Mouse (Mus musculus) liver, embryonic 13.5 days (tissue): Measurements from ENCODE around the gene Tmc7. TPM values are rescaled to one million over a fixed set of nuclear protein-coding genes. Genes with fewer than 3 reads are reported as not detected.
A peak's percentile ranks its signal among the peaks of the same experiment; 100 is the strongest.

ENCODE experiments used
- ATAC-seq: fragments of 200-750 bp; cut with Nextera tagmentation; 2 replicates; pipeline ENCODE4 v1.8.0; 2017; ENCODE audit warnings: low read depth, mild to moderate bottlenecking, moderate number of reproducible peaks, moderate library complexity
- DNase-seq: peaks from one replicate; pipeline ENCODE4 v3.0.0; 2022
- H3K27ac ChIP-seq: fragments of 300-500 bp; sonication (generic); 2 replicates; pipeline ENCODE4 v1.5.1; 2015; ENCODE audit warnings: moderate library complexity, mild to moderate bottlenecking, inconsistent platforms
- H3K27me3 ChIP-seq: fragments of 300-500 bp; sonication (generic); 2 replicates; pipeline ENCODE4 v1.6.1; 2015; ENCODE audit warnings: mild to moderate bottlenecking, inconsistent platforms
- H3K36me3 ChIP-seq: fragments of 300-500 bp; sonication (generic); 2 replicates; pipeline ENCODE4 v1.6.1; 2015; ENCODE audit warnings: mild to moderate bottlenecking, inconsistent platforms
- H3K4me1 ChIP-seq: fragments of 300-500 bp; sonication (generic); replicated peaks from 2 replicates; pipeline ENCODE4 v1.6.1; 2015; ENCODE audit warnings: inconsistent platforms
- H3K4me2 ChIP-seq: fragments of 300-500 bp; sonication (generic); 2 replicates; pipeline ENCODE4 v1.6.1; 2015; ENCODE audit warnings: inconsistent platforms, mild to moderate bottlenecking, moderate library complexity
- H3K4me3 ChIP-seq: fragments of 300-500 bp; sonication (generic); replicated peaks from 2 replicates; pipeline ENCODE4 v1.5.1; 2015; ENCODE audit warnings: mild to moderate bottlenecking, inconsistent platforms
- H3K9ac ChIP-seq: fragments of 300-500 bp; sonication (generic); 2 replicates; pipeline ENCODE4 v1.6.1; 2015; ENCODE audit warnings: mild to moderate bottlenecking, inconsistent platforms
- H3K9me3 ChIP-seq: fragments of 300-500 bp; sonication (generic); replicated peaks from 2 replicates; pipeline ENCODE4 v1.6.1; 2016; ENCODE audit warnings: inconsistent platforms
- WGBS: fragments of 180-500 bp; shearing (Covaris S2); methylation state at CpG from one replicate; pipeline ENCODE4 v1.1.7; 2015; ENCODE audit not compliant: insufficient replicate concordance; 5-methylcytosine and 5-hydroxymethylcytosine counted together
- polyA plus RNA-seq: library from polyadenylated mRNA; unstranded; fragments of >200 nt; fragmentation: Nextera tagmentation; extraction: Ambion mirVana; gene quantifications from 2 replicates; pipeline ENCODE4 v1.2.1, GENCODE M21; 2015

The Tmc7 gene
- polyA plus RNA-seq, 1 experiment from 2014 or later = 0.18 TPM

DNA sequence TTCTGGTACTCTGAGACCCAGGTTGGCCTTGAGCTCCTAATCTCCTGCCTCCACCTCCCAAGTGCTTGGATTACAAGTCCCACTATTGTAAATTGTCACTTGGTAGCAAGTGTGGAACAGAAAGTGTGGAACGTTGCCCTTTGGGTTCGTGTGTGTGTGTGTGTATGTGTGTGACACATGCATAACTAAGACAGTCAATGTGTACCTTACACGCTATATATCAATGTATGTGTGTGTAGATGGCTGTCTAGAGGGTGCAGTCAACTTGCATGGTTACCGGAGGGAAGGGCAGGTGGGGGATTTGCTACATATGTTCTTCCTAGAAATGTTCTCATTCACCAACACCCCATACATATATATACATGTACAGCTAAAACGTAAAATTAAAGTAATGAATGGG is 390 bp upstream of the Tmc7 start:
- Histone ChIP-seq H3K27ac (no peak overlapping the region), H3K36me3 (no peaks in the 10 kb centered on the region), H3K9me3 (no peaks in the 10 kb centered on the region), H3K4me1 (peaks cover 10% of the 10 kb centered on the region; the same call in 1 of the 2 replicates), H3K4me2 (peak overlapping the region; percentile 84), H3K4me3 (peak overlapping the region; percentile 61), H3K9ac (no peak overlapping the region), H3K27me3 (peaks cover 21% of the 10 kb centered on the region)
- ATAC-seq (no peak), DNase-seq (no peak)
- WGBS = 59% methylated on average over 5 of the region's 5 CpGs

DNA sequence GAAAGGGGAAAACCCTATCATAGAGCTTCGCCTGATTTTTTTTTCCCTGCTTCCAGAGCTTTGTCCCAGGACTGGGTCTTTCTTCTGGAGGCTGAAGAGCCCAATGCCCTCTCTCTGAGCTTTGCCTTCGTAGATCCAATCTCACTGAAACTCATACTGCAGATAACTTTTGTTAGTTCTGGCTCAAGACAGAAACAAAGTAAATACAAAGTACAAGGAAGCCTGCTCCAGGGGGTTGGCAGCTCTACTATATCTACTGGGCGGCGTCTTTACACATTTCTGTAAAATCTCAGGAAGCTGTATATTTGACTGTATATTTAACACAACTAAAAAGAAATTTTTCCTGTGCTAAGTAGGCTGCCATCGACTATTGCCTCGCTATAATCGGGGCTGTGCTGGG is 715 bp downstream of the Tmc7 start:
- H3K9ac ChIP-seq = no peak overlapping the region
- H3K27me3 ChIP-seq = peaks cover 21% of the 10 kb centered on the region
- peak overlapping the region; percentile 84 for H3K4me2 ChIP-seq
- ATAC-seq (no peak), DNase-seq (no peak)
- peak overlapping the region; percentile 61 for H3K4me3 ChIP-seq
- peaks cover 10% of the 10 kb centered on the region; the same call in 1 of the 2 replicates for H3K4me1 ChIP-seq
- no peaks in the 10 kb centered on the region for H3K36me3 ChIP-seq
- 21% methylated on average over 7 of the region's 7 CpGs for WGBS
- no peak overlapping the region for H3K27ac ChIP-seq
- H3K9me3 ChIP-seq = no peaks in the 10 kb centered on the region

DNA sequence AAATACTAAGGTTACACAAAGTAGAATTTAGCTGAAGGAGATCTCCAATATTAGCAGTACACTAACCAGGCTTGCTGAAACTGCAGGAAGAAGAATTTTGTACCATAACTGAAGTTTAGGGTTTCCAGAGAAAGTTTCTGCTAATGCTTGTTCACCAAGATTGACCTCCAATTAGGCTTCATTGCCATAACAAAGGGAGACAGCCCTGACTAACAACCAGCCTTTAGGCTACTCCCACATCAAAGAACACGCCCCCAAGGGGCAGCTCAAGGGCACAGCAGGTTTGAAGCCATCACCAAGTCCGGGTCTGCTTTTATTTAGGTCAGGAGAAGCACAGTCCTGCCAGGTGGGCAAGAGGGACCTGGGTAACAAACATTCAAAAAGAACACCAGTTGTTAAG is 4.6 kb downstream of the Tmc7 start:
- WGBS = 49% methylated on average over 2 of the region's 2 CpGs
- H3K27me3 ChIP-seq = peaks cover 21% of the 10 kb centered on the region
- no peak overlapping the region for H3K9ac ChIP-seq
- H3K4me2 ChIP-seq = no peak overlapping the region
- DNase-seq (no peak), ATAC-seq (no peak)
- H3K36me3 ChIP-seq = no peaks in the 10 kb centered on the region
- no peaks in the 10 kb centered on the region for H3K9me3 ChIP-seq
- no peak overlapping the region for H3K27ac ChIP-seq
- no peak overlapping the region for H3K4me3 ChIP-seq
- H3K4me1 ChIP-seq = peaks cover 10% of the 10 kb centered on the region; the same call in 1 of the 2 replicates

DNA sequence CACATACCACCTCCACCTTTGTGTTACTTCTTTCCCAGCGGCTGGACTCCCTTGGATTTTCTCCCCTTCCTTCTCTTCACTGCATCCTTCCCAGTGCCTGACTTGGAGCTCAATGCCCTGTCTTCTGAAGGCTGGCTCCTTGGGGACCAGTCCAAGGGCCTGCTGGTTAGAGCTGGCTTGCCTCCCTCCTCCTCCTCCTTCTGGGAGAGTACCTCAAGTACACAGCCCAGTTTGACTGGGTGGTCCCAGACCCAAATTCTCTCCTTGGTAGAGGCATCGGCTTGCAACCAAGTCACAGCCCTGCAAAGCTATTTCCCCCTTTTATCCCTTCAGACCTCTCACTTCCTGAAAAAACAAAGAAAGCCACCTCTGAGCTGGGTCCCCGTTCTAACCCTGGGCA is 6.3 kb downstream of the Tmc7 start:
- Histone ChIP-seq H3K9me3 (no peaks in the 10 kb centered on the region), H3K4me3 (no peak overlapping the region), H3K9ac (no peak overlapping the region), H3K4me2 (no peak overlapping the region), H3K27me3 (peaks cover 5% of the 10 kb centered on the region; the same call in 1 of the 2 replicates), H3K27ac (no peak overlapping the region), H3K36me3 (no peaks in the 10 kb centered on the region), H3K4me1 (no peaks in the 10 kb centered on the region)
- ATAC-seq = no peak
- DNase-seq = no peak
- WGBS = 45% methylated on average over 3 of the region's 3 CpGs

DNA sequence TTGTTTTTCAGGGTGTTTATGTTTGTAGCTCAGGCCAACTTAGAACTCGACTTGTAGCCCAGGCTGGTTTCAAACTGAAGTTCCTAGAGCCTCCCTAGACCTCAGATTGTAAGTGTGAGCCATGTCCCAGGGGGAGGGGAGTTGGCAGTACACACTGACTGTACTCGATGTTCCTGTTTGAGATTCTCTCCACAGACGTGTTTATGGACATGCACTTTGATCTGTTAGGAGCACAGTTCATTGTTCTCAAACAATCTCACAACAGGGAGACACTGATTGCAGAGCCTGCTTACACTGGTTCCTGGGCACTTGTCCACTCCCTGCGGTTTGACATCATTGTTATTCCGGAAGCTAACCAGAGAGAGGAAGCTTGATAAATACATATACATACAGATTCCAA is 12.5 kb downstream of the Tmc7 start:
- Histone ChIP-seq H3K27me3 (no peaks in the 10 kb centered on the region), H3K4me1 (no peaks in the 10 kb centered on the region), H3K27ac (no peak overlapping the region), H3K9me3 (no peaks in the 10 kb centered on the region), H3K4me3 (no peak overlapping the region), H3K9ac (no peak overlapping the region), H3K4me2 (no peak overlapping the region), H3K36me3 (no peaks in the 10 kb centered on the region)
- ATAC-seq = no peak
- no peak for DNase-seq
- WGBS = 48% methylated on average over 5 of the region's 5 CpGs

DNA sequence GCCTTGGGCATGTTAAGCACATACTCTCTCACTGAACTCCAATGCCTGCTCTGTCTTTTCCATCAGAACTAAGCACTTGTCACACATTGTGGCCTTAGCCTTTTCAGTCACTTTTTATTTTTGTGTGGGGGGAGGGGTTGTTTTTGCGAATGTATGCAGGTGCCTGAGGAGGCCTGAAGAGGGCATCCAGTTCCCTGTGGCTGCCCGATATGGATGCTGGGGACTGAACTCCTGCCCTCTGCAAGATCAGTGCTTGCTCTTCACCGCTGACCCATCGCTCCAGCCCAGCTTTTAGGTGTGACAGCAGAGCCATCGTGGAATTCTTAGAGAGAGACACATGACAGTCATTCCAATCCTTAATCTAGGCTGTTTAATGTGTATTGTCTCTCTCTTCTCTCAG is 13.2 kb downstream of the Tmc7 start:
- 52% methylated on average over 5 of the region's 5 CpGs for WGBS
- Histone ChIP-seq H3K9ac (no peak overlapping the region), H3K27me3 (no peaks in the 10 kb centered on the region), H3K9me3 (no peaks in the 10 kb centered on the region), H3K4me1 (no peaks in the 10 kb centered on the region), H3K27ac (no peak overlapping the region), H3K36me3 (no peaks in the 10 kb centered on the region), H3K4me3 (no peak overlapping the region), H3K4me2 (no peak overlapping the region)
- DNase-seq (no peak), ATAC-seq (no peak)

DNA sequence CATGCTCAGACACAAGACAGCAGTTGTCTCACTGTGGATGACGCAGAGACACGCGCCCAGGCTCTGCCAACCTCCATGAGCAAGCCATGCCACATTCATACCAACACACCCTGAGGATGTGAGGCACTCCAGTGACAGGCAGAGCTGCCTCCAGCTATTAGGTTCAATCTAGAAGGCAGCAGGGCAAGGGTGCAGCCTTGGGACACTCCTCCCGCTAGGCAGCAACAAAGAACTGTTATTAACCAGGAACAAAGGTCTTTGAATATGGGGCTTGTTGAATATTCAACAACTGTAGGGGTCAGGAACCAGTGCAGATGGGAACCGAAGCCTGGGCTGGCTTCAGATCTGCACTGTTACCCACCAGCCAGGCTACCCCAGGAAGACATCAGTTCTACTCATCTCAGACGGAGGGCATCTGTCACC is 15.4 kb downstream of the Tmc7 start:
- Histone ChIP-seq H3K9me3 (no peaks in the 10 kb centered on the region), H3K4me1 (no peaks in the 10 kb centered on the region), H3K36me3 (no peaks in the 10 kb centered on the region), H3K27me3 (no peaks in the 10 kb centered on the region), H3K4me3 (no peak overlapping the region), H3K4me2 (no peak overlapping the region), H3K9ac (no peak overlapping the region), H3K27ac (no peak overlapping the region)
- no peak for DNase-seq
- 70% methylated on average over 6 of the region's 6 CpGs for WGBS
- ATAC-seq = no peak

DNA sequence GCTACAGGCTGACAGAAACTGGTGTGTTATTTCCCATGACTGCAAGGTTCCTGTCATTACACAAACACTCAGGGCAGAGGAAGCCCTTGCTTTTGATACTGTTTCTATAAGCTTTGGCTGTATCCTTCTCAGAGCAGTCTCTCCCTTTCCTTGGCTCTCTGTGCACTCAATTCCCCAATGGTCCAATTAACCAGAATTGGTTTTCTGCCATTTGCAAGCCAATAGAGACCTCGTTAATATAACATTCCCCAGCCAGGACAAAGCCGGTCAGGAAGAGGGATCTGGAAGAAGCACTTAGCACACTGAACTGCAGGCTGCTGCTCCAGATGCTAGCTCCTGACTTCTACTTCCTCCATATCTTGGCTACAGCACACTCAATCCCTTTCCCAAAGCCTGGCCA is 30.2 kb downstream of the Tmc7 start:
- Histone ChIP-seq H3K4me3 (no peak overlapping the region), H3K9me3 (no peaks in the 10 kb centered on the region), H3K27ac (no peak overlapping the region), H3K4me2 (no peak overlapping the region), H3K27me3 (no peaks in the 10 kb centered on the region), H3K36me3 (no peaks in the 10 kb centered on the region), H3K4me1 (no peaks in the 10 kb centered on the region), H3K9ac (no peak overlapping the region)
- DNase-seq (no peak), ATAC-seq (no peak)
- 68% methylated on average over 2 of the region's 2 CpGs for WGBS

DNA sequence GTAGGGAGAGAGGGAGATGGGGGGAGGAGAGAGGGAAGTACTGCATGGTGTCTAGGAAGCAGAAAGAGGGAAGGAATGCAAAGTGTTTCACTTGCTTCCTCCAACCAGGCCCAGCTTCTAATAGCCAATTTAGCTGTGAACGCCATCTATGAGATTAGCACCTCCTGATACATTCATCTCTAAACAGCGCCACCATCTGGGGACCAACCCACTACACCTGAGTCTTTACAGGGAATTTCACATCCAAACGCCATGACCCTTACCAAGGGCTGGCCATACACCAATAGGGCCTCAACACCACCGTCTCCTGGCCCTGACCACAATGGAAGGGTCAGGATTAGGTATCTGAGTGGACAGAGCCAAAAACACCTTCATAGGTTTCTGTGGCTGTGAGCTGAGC is 30.7 kb downstream of the Tmc7 start:
- H3K9me3 ChIP-seq = no peaks in the 10 kb centered on the region
- no peak overlapping the region for H3K4me3 ChIP-seq
- no peak overlapping the region for H3K27ac ChIP-seq
- no peak for ATAC-seq
- WGBS = 58% methylated on average over 4 of the region's 4 CpGs
- no peaks in the 10 kb centered on the region for H3K4me1 ChIP-seq
- no peak overlapping the region for H3K4me2 ChIP-seq
- no peak for DNase-seq
- no peaks in the 10 kb centered on the region for H3K36me3 ChIP-seq
- H3K27me3 ChIP-seq = no peaks in the 10 kb centered on the region
- no peak overlapping the region for H3K9ac ChIP-seq

DNA sequence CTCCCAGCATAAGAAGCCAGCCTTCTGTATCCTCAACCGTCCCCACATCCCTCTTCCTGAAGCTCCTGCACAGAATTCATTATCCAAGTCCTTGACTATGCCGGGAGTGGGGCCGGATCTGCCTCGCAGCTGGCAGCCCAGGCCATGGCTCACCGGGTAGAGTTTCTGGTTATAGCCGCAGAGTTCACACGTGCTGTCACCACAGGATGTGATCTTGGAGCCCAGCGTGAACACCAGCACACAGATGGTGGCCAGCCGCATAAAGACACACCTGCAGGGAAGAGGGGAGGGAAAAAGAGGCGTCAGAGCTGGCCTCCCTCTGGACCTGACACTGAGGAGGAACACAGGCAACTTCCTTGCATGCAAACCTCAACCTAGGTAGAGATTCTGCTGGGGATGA is 37.1 kb downstream of the Tmc7 start:
- ATAC-seq (no peak), DNase-seq (no peak)
- no peak overlapping the region for H3K27ac ChIP-seq
- H3K4me3 ChIP-seq = no peak overlapping the region
- no peaks in the 10 kb centered on the region for H3K9me3 ChIP-seq
- 62% methylated on average over 10 of the region's 10 CpGs for WGBS
- H3K9ac ChIP-seq = no peak overlapping the region
- no peak overlapping the region for H3K4me2 ChIP-seq
- H3K36me3 ChIP-seq = no peaks in the 10 kb centered on the region
- no peaks in the 10 kb centered on the region; the same call in 1 of the 2 replicates for H3K4me1 ChIP-seq
- no peaks in the 10 kb centered on the region for H3K27me3 ChIP-seq

DNA sequence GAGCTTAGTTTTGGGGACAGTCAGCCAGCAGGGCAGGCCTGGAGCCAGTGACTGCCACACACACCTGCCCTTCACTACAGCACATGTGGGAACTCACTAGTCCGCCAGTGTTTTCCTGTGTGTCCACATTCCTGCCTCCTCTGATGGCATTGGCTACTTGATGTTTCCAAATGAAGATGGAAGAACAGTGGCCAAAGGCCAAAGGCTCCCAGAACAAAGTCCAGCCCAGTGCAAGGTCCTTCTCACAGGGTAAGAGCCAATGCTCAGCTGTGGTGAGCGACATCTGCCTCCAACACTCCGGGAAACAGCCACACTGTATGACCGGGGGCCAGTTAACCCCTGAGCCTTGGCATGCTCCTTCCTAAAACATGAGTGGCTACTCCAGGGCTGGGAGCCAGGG is 40.4 kb downstream of the Tmc7 start:
- Histone ChIP-seq H3K9me3 (no peaks in the 10 kb centered on the region), H3K27ac (no peak overlapping the region), H3K4me1 (no peaks in the 10 kb centered on the region; the same call in 1 of the 2 replicates), H3K4me3 (no peak overlapping the region), H3K27me3 (no peaks in the 10 kb centered on the region), H3K4me2 (no peak overlapping the region), H3K9ac (no peak overlapping the region), H3K36me3 (no peaks in the 10 kb centered on the region)
- ATAC-seq = no peak
- WGBS = 89% methylated on average over 4 of the region's 4 CpGs
- DNase-seq = no peak

DNA sequence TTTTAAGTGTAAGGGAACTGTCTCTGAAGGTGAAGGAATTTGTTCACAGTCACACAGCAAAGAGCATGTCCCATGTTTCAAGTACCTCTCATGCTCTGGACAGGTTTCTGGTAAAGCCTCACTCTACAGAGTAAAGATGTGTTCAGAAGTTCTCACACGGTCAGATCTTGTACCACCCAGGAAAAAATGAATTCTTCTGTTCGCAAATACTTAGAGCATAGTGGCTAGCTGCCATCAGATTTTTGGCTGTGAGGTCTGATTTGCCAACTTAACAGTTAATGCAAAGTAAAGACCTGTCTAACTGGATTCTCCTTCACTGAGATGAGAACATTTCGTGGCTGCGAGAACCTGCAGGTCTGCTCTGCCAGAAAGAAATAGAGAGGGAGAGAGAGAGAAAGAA is 49.5 kb downstream of the Tmc7 start:
- ATAC-seq = no peak
- no peaks in the 10 kb centered on the region for H3K9me3 ChIP-seq
- no peaks in the 10 kb centered on the region for H3K27me3 ChIP-seq
- no peak overlapping the region for H3K4me3 ChIP-seq
- 76% methylated on average over 4 of the region's 4 CpGs for WGBS
- peaks cover 15% of the 10 kb centered on the region for H3K4me1 ChIP-seq
- no peak for DNase-seq
- no peak overlapping the region for H3K9ac ChIP-seq
- H3K27ac ChIP-seq = no peak overlapping the region
- H3K36me3 ChIP-seq = no peaks in the 10 kb centered on the region
- H3K4me2 ChIP-seq = no peak overlapping the region
